In the genomic region with DNA sequence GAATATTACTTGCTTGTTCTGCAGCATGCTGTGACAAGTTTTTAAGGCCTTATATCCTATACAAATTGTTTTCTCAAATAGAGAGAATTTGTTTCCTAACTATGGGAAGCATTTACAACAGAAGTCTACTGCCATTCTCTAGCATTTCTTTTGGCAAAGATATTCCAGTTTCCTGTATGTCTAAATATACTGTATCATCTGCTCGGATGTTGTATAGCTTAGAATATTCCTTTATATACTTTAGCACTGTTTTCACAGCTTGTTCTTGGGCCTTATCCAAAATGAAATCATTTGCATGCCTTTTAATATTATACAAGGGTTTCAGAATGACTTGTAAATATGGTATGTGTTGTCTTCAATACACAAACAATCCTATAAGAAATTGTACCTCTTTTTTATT, we compare ENCODE assay signal across 16 mouse cellular contexts.
"Had no signal": no experiment of that assay in that cellular context is flagged by ENCODE, and none has a peak within 500 bp of the region (broad histone marks: within the 10 kb centered on the region; RNA-seq: fewer than 3 reads in every experiment).

No protein-coding gene starts in this region.

- H3K4me3 ChIP-seq: neural tube, embryonic 13.5 days; neural tube, embryonic 15.5 days; stomach, embryonic 15.5 days had no signal

- H3K4me1 ChIP-seq: stomach, embryonic 15.5 days had no signal

- H3K4me2 ChIP-seq: neural tube, embryonic 13.5 days; neural tube, embryonic 15.5 days; stomach, embryonic 15.5 days had no signal

- H3K9ac ChIP-seq: neural tube, embryonic 13.5 days; neural tube, embryonic 15.5 days; stomach, embryonic 15.5 days had no signal

- DNase-seq: retina, postnatal 1 day; right cerebral cortex, adult 18-20 months; right cerebral cortex, postnatal 14 days; right cerebral cortex, postnatal 25 days; right cerebral cortex, postnatal 4 days; spleen, adult 18-20 months; thymus, adult 18-20 months; thymus, adult 2 months; thymus, postnatal 14 days; thymus, postnatal 25 days; thymus, postnatal 36 days; thymus, postnatal 4 days had no signal

- H3K36me3 ChIP-seq: neural tube, embryonic 13.5 days; neural tube, embryonic 15.5 days; stomach, embryonic 15.5 days had no signal

- H3K9me3 ChIP-seq: neural tube, embryonic 13.5 days; neural tube, embryonic 15.5 days; stomach, embryonic 15.5 days had no signal

- H3K27me3 ChIP-seq: neural tube, embryonic 13.5 days; neural tube, embryonic 15.5 days; stomach, embryonic 15.5 days had no signal

- H3K27ac ChIP-seq: neural tube, embryonic 13.5 days; neural tube, embryonic 15.5 days; stomach, embryonic 15.5 days; stomach, postnatal 0 days had no signal
